Mouse (Mus musculus) frontal cortex, adult 2 months (tissue): ENCODE measurements around the gene Cdca7l. TPM values are rescaled to one million over a fixed set of nuclear protein-coding genes. Genes with fewer than 3 reads are reported as not detected.
"Not testable (repeated sequence)": the region's sequence is repeated elsewhere in the genome, so short reads cannot be mapped to it uniquely, and the experiment has no call there.

Experiments used
- DNase-seq, 2 experiments: peaks; one replicate each; pipeline ENCODE4 v3.0.0; 2022; ENCODE audit warnings: low spot score in 1 of 2; ENCODE audit errors: extremely low spot score in 1 of 2
- polyA plus RNA-seq: library from polyadenylated mRNA; depleted of rRNA; stranded (reverse); fragments of >200 nt; gene quantifications from 2 replicates; pipeline ENCODE4 v1.2.3, GENCODE M21; 2012

The Cdca7l gene
- polyA plus RNA-seq, 1 experiment, result 7.2 TPM

DNA sequence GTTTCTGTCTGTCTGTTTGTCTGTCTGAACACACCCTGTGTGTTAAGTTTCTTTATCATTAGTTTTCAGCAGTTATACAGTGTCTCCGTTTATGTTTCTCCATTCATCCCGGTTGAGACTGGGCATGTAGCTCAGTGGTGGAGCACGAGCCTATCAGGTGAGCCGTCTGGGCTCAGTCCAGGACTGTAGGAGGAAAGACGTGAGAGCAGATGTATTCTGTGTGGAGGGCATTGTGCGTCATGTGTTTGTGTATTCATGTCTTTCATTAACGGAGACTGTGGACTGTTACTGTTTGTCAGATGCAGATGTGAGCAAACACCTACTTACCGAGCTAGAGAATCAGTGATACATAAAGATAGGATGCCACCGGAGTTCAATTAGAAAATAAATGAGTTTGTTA is 52.9 kb downstream of the Cdca7l start:
- DNase-seq, result no peak

GRCm38 (mm10) chr12:117857884-117858283 is 53.8 kb downstream of the Cdca7l start:
- no peak for DNase-seq

DNA sequence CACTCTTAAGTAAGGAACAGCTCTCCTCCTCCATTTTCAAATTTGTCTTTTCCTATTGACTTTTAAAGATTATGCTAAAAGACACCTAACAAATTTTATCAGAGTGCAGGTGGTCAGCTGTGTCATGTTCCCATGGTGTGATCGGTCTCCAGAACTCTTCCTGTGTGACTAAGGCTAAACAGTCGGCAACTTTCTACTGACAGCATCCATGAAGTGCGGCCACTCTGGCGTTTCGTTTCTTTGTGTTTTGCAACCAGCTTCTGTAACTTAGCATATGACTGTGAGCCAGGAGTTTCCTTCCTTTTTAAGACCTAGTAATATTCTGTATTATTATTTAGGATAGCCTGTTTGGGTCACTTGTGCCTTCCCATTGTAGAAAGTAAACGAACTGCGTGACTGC is 56.8 kb downstream of the Cdca7l start:
- DNase-seq, result no peak

DNA sequence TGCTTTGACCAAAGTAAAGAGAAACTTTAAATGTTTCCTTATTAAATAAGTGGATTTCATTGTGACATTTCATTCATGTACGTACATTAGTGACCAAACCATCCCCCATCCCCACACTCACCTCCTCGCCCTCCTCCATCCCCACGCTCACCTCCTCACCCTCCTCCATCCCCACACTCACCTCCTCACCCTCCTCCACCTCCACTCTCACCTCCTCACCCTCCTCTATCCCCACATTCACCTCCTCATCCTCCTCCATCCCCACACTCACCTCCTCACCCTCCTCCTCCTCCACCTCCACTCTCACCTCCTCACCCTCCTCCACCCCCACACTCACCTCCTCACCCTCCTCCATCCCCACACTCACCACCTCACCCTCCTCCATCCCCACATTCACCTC is 57.2 kb downstream of the Cdca7l start:
- DNase-seq, result no peak

GRCm38 (mm10) chr12:117862655-117863054 is 58.6 kb downstream of the Cdca7l start:
- DNase-seq, result no peak

GRCm38 (mm10) chr12:117867708-117868564 is 63.8 kb downstream of the Cdca7l start:
- no peak for DNase-seq

DNA sequence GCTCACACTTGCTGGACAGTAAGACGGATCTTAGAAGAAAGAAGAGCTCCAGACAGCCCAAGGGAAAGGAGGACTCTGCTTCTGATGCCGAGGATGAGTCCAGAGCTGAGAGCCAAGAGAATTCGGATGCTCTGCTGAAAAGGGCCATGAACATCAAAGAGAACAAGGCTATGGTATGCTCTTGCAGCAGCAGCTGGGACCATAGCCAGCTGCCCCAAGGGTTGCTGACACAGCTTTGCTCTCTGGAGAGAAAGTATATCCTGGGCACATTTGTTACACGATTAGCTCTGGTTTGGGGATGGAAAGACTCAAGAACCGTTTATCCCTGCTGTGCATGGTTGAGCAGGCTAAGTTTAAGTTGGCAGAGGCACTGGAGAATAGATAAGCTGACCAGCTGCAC is 68.2 kb downstream of the Cdca7l start:
- DNase-seq, result no peak

DNA sequence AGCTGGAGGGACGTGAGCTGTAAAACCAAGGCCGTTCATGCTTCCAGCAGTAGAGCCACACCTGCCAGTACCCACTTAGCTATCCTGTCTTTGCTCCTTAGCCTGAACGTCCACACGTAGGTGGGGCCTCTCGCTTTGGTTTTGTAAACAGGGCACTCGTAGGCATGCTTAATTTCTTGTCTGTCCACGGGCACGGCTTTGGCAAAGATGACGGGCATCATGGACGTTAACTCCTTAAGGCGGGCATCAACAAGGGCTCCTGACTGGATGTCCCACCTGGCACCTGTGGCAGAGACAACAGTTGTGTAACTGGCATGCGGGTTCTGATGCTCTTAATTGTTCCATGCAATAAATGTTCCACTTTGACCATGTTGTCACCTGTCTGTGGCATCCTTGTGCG is 74.3 kb downstream of the Cdca7l start:
- DNase-seq, result no peak

- DNase-seq, result no peak
Measured at GRCm38 (mm10) chr12:117884627-117885026, 80.5 kb downstream of the Cdca7l start.

- DNase-seq, result no peak
Measured at GRCm38 (mm10) chr12:117887422-117887821, 83.3 kb downstream of the Cdca7l start.

- not testable (repeated sequence) for DNase-seq
Measured at GRCm38 (mm10) chr12:117900798-117901197, 96.7 kb downstream of the Cdca7l start.

- not testable (repeated sequence) for DNase-seq
Measured at GRCm38 (mm10) chr12:117901352-117901751, 97.3 kb downstream of the Cdca7l start.

DNA sequence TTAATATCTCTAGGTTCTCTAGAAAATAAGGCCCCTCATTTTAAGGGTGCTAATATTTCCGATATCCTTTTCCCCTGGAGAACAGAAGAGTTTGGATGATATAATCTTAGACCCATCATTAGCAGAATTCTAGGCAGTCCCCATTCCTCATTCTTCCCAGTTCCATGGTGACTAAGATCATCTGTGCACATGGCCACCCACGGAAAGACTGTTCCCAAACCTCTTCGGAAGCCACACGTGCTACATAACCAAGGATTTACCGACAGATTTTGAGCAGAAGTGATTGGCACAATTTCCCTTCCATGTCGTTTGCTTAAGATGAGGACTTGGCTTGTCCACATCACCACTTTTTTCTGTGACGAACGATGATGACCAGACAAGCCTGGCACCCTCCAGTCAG is 99.6 kb downstream of the Cdca7l start:
- peak; percentile 1 to 36 for DNase-seq

- not testable (repeated sequence) for DNase-seq
Measured at GRCm38 (mm10) chr12:117905232-117905840, 101.2 kb downstream of the Cdca7l start.

GRCm38 (mm10) chr12:117911396-117911795 is 107.3 kb downstream of the Cdca7l start:
- no peak for DNase-seq

DNA sequence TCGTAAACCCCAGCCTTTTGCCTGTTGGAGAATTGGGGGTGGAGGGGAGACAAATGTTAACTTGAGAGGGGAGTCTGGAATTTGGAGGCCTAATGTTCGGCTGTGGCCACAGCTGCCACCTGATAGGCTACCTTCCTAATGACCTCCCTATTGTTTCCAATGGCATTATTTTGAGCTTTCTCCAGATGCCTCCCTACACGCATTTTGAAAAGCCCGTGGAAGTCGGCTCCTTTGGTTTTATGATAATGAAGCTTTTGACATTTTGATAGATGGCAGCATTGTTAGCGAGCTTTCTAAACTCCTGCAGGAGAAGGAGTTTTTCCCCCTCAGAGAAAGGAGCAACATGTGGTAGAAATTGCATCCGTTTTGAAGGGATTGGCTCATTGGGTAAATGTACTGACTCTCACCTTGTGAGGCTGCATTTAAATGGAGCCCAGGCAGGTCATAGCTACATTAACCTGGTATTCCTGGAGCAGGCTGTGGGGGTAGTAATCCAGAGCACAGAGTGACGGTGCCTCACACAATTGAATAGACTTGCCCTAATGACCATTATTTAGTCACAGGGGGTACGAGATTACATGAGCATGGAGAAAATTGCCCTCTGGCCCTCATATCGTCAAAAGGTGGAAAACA is 110.6 kb downstream of the Cdca7l start:
- DNase-seq, result no peak

DNA sequence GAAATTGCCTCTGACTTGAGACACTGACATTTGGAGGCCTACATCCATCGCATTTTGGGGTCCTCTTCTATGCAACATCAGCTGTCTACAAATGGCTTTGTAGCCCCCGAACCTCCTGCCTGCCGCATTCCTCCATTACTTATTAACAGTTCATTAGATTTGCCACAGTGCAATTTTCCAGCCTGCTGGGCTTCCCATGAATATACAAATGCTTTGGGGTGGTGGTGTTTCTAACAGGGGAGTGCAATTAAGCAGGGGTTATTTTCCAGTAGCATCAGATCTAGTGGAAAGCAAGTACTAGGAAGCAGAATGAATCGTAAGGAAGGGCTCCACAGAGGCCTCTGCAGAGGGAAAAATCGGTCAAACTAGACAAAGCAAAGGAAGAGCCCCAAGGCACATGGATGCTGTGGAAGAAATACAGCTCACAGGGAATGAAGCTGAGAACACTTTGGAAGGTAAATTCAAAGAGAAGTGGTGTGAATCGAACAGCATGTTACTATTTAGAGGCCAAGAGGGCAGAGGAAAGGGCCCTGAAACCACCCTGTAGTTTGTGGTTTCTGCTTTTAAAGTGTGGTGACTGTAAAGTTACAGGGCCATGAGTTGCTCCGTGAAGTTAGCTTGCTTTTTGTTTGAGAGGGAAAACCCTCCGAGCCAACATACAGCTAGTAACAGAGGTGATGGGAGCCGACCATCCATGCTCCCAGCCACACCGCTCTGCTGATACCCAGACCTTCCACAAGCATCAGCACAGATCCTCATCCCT is 111.9 kb downstream of the Cdca7l start:
- DNase-seq, result no peak
